Mouse (Mus musculus): Measurements from ENCODE around the gene Ppp6r2.

- TF ChIP-seq CTCF (IDR thresholded peaks at IDR 0.05; ENCODE audit: control insufficient read depth, insufficient read depth, low read length) (no peak), POLR2A (IDR thresholded peaks at IDR 0.05; ENCODE audit: borderline replicate concordance, control insufficient read depth, low read depth, low read length) (no peak)
Observed at GRCm38 (mm10) chr15:89296465-89296864, 85.1 kb downstream of the Ppp6r2 start.
